Mouse (Mus musculus) kidney, adult 2 months (tissue): Measurements from ENCODE around the gene Rgs12.

Experiments
- CTCF ChIP-seq: fragments of 200-500 bp; conservative IDR thresholded peaks from 2 replicates; pipeline ENCODE4 v1.5.1; 2011; ENCODE audit warnings: low read depth, mild to moderate bottlenecking, control low read depth, low read length, moderate library complexity, mixed read lengths; ENCODE audit not compliant: insufficient read depth, insufficient read length
- POLR2A ChIP-seq: fragments of 200-500 bp; IDR thresholded peaks from one replicate; pipeline ENCODE4 v1.6.1; 2011; ENCODE audit warnings: low read depth, low read length, control low read depth

- TF ChIP-seq POLR2A (no peak), CTCF (no peak)
These were observed 110.9 kb downstream of the Rgs12 start for GRCm38 (mm10) chr5:35060098-35060497.
